Mouse (Mus musculus) CD4-positive naive resting alpha-beta T cell, adult 57 days (primary cell): Measurements from ENCODE around the gene Tmem186. TPM values are rescaled to one million over a fixed set of nuclear protein-coding genes. Genes with fewer than 3 reads are reported as not detected.

Source experiments
- total RNA-seq: library from RNA; stranded (reverse); gene quantifications from one replicate; pipeline ENCODE4 v1.2.4, GENCODE M21; 2023

Tmem186 gene
- total RNA-seq: 12.3 TPM

DNA sequence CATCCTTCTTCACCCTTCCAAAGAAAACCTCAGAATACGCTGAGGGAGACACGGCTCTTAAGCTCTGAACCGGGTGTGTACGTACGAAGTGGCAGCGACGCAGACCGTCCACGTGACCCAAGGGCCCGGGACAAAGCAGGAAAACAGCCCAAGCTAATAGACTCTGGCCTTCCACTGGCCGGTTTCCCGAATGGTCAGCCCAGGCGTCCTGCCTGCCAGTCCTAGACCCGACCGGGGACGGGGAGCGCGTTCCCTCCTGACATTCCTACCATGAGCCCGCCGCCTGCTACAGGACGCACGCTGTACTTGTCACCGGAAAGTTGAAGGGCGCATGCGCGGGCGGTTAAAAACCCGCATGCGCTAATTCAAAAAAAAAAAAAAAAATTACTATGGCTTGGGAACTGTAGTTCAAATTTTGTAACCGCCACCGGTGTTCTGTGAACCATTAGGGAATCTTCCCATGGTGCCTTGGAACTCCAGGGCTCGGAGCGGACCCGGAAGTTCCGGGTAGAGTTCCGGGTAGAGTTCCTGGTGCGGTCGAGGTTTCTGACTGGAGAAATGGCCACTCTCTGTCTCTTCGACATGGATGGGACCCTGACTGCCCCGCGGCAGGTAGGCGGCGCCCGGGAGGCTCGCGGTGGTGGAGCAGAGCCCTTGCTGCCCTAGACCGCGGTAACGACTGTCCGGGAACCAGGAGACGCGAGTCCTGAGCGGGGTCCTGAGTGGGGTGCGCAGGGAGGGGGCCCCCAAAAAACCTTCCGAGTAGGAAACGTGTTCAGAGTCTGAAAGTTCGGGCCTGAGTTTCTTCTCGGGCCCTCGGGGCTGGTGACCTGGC is at the start of gene Tmem186, which contains the start of gene Pmm2:
Gene Tmem186 (minus strand): TSS at position 496 of the 835 bp plus-strand sequence.
Gene Pmm2 (plus strand): TSS at position 458 of the 835 bp plus-strand sequence.

DNA sequence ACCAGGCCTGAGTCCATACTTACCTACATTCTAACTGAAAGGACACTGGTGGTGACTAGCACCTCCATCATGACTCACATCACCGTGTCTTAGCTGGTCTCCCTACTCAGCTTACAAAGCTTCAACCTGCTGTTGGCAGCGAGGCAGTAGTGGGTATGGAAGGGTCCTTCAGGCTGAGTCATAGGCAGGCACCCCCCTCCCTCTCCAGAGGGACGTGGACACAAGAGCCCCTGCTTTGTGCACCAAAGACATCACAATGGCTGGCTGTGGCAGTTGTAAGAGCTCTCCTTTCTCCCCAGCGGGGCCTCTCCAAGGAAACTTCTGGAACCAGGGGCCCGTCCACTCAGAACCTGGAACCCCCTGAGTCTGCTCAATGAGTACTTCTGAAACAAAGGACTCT is 43.0 kb upstream of the Tmem186 start, which contains the start of gene Gm5767:
Gene Gm5767 (plus strand): TSS at position 301 of the 400 bp plus-strand sequence.

DNA sequence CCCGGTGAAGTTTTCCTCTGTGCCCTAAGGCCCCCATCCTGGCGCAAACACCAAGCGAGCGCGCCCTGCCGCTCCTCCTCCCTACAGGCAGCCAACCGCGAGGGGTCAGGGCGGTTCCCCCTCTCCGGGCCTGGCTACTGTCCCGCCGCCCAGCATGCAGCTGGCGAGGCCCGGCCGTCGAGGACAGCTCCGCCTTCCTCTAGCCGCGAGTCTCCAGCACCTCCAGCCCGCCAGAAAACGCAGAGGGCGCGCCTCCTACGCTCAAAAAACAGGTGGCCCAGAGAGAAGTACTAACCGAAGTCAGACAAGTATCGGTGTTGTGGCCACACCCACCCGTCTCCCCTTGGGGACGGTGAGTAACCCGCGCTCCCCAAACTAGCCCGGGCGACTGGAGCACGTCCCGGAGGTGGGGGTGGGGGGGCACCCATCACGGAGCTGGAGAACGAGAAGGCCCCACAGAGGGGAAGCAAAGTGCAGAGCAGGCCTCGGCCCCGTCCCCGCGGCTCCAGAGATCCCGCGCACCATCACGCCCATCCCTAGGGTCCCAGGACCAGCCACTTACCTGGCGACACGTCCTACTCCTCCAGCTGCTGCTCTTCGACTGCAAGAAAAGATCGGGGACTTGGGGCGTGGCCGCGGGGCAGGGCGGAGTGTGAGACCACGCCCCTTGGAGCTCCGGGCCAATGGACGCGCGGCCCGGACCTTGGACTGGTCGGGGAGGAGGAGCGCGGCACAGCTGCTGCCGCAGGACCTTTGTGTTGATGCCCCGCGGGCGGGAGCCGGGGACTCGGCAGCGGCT is 34.2 kb upstream of the Tmem186 start, which contains the start of gene Carhsp1:
Gene Carhsp1 (minus strand): TSS at position 605 of the 799 bp plus-strand sequence.

Other genes with a start within 250 kb of the Tmem186 start
- not detected for gene Tmem114, start 212.6 kb downstream of the Tmem186 start, total RNA-seq
- gene Mettl22, start 166.9 kb downstream of the Tmem186 start, total RNA-seq: 27.2 TPM
- 0.92 TPM for gene Abat, start 124.3 kb downstream of the Tmem186 start, total RNA-seq
- 105 TPM for gene Pmm2, start within 50 bp of the Tmem186 start, total RNA-seq
- gene Carhsp1, start 34.4 kb upstream of the Tmem186 start, total RNA-seq: 14.3 TPM
- 1.0 TPM for gene Gm5767, start 43.1 kb upstream of the Tmem186 start, total RNA-seq
- gene Usp7, start 154.6 kb upstream of the Tmem186 start, total RNA-seq: 268 TPM
- gene 1810013L24Rik, start 192.4 kb upstream of the Tmem186 start, total RNA-seq: 118 TPM